Mouse (Mus musculus): ENCODE data around the gene Il2rb.

Il2rb gene

GRCm38 (mm10) chr15:78518221-78518620 is 23.1 kb upstream of the Il2rb start:
- DNase-seq, result no peak

GRCm38 (mm10) chr15:78515759-78516158 is 20.7 kb upstream of the Il2rb start:
- no peak for DNase-seq

- DNase-seq, result peak; percentile 88
Observed at GRCm38 (mm10) chr15:78514393-78515146, 19.5 kb upstream of the Il2rb start.

GRCm38 (mm10) chr15:78513019-78513418 is 17.9 kb upstream of the Il2rb start:
- DNase-seq, result no peak

- DNase-seq, result no peak
Observed at GRCm38 (mm10) chr15:78511951-78512350, 16.9 kb upstream of the Il2rb start.

GRCm38 (mm10) chr15:78510736-78511135 is 15.7 kb upstream of the Il2rb start:
- no peak for DNase-seq

- DNase-seq, result no peak
Observed at GRCm38 (mm10) chr15:78510121-78510576, 15.1 kb upstream of the Il2rb start.

GRCm38 (mm10) chr15:78509297-78509899 is 14.3 kb upstream of the Il2rb start:
- DNase-seq, result no peak

- DNase-seq, result no peak
Observed at GRCm38 (mm10) chr15:78508443-78508842, 13.4 kb upstream of the Il2rb start.

- no peak for DNase-seq
Observed at GRCm38 (mm10) chr15:78505541-78505940, 10.5 kb upstream of the Il2rb start.

GRCm38 (mm10) chr15:78504816-78505215 is 9.7 kb upstream of the Il2rb start:
- no peak for DNase-seq

- DNase-seq, result no peak
Observed at GRCm38 (mm10) chr15:78504013-78504412, 8.9 kb upstream of the Il2rb start.

- DNase-seq, result no peak
Observed at GRCm38 (mm10) chr15:78502437-78503132, 7.5 kb upstream of the Il2rb start.

- no peak for DNase-seq
Observed at GRCm38 (mm10) chr15:78493401-78494010, 1.6 kb downstream of the Il2rb start.

- DNase-seq, result no peak
Observed at GRCm38 (mm10) chr15:78491301-78491700, 3.8 kb downstream of the Il2rb start.

- no peak for DNase-seq
Observed at GRCm38 (mm10) chr15:78489906-78490305, 5.2 kb downstream of the Il2rb start.

- DNase-seq, result no peak
Observed at GRCm38 (mm10) chr15:78489248-78489647, 5.8 kb downstream of the Il2rb start.

- no peak for DNase-seq
Observed at GRCm38 (mm10) chr15:78487066-78487465, 8.0 kb downstream of the Il2rb start.

- DNase-seq, result no peak
Observed at GRCm38 (mm10) chr15:78486564-78486963, 8.5 kb downstream of the Il2rb start.

- no peak for DNase-seq
Observed at GRCm38 (mm10) chr15:78483311-78483710, 11.8 kb downstream of the Il2rb start.

- no peak for DNase-seq
Observed at GRCm38 (mm10) chr15:78482518-78482917, 12.6 kb downstream of the Il2rb start.

- no peak for DNase-seq
Observed at GRCm38 (mm10) chr15:78481448-78482000, 13.5 kb downstream of the Il2rb start.

GRCm38 (mm10) chr15:78480991-78481390 is 14.1 kb downstream of the Il2rb start:
- no peak for DNase-seq
